Mouse (Mus musculus) ES-Bruce4 (cell line): ENCODE measurements around the gene Caap1.

ENCODE experiments used
- CTCF ChIP-seq: IDR thresholded peaks from one replicate; pipeline ENCODE4 v1.8.1; 2011; ENCODE audit warnings: low read depth, low read length
- EP300 ChIP-seq: IDR thresholded peaks from 2 replicates; pipeline ENCODE4 v1.6.1; 2011; ENCODE audit warnings: low read depth, low read length; ENCODE audit not compliant: insufficient read depth
- POLR2A ChIP-seq: IDR thresholded peaks from one replicate; pipeline ENCODE4 v1.8.1; 2011; ENCODE audit warnings: low read length; ENCODE audit not compliant: insufficient read depth

- no peak for TF ChIP-seq EP300
- TF ChIP-seq POLR2A = no peak
- peak; percentile 2 for TF ChIP-seq CTCF
Observed at GRCm38 (mm10) chr4:94601395-94601794, 44.8 kb upstream of the Caap1 start.
